Comparison of ENCODE assay signal across 9 mouse cellular contexts in genomic region chr15:77810416-77811098, GRCm38 (mm10). TPM values are rescaled to one million over a fixed set of nuclear protein-coding genes. Genes with fewer than 3 reads are reported as not detected.
DNase-seq lines count a peak whose midpoint lies in the region; ATAC-seq and TF ChIP-seq lines count a peak whose summit lies in the region.
"Had no signal": no experiment of that assay in that cellular context is flagged by ENCODE, and none has a peak within 500 bp of the region (broad histone marks: within the 10 kb centered on the region; RNA-seq: fewer than 3 reads in every experiment).

No protein-coding gene starts in this region.

- ATAC-seq in megakaryocyte, adult 5-6 weeks (ENCODE audit: poor library complexity, severe bottlenecking) = no peak
- ATAC-seq in liver, embryonic 12.5 days = no peak
- no peak for ATAC-seq in megakaryocyte progenitor cell, adult 5-6 weeks (replicated peaks; ENCODE audit: poor library complexity)
- ATAC-seq: activated CD4-positive, CD25-positive, alpha-beta regulatory T cell, adult 4 months had no signal

- no peaks in the 10 kb centered on the region for H3K27me3 ChIP-seq in megakaryocyte, embryonic 14.5 days (replicated peaks)
- no peaks in the 10 kb centered on the region for H3K27me3 ChIP-seq in limb, embryonic 10.5 days (ENCODE audit: low read depth, poor library complexity, severe bottlenecking)
- no peaks in the 10 kb centered on the region for H3K27me3 ChIP-seq in splenic B cell, adult 2 months (ENCODE audit: control insufficient read depth, insufficient read depth, low read length, poor library complexity, severe bottlenecking)
- H3K27me3 ChIP-seq in liver, embryonic 12.5 days (replicated peaks) = no peaks in the 10 kb centered on the region

- H3K9me3 ChIP-seq in megakaryocyte, embryonic 14.5 days = no peaks in the 10 kb centered on the region
- H3K9me3 ChIP-seq in limb, embryonic 10.5 days (replicated peaks) = no peaks in the 10 kb centered on the region
- no peaks in the 10 kb centered on the region for H3K9me3 ChIP-seq in liver, embryonic 12.5 days (replicated peaks)

- peak overlapping the region; percentile 91 for H3K27ac ChIP-seq in gastrocnemius, adult 2 months
- H3K27ac ChIP-seq in limb, embryonic 10.5 days = peak overlapping the region; percentile 28; the same call in 1 of the 2 replicates
- H3K27ac ChIP-seq in liver, embryonic 12.5 days = no peak overlapping the region

- no peak overlapping the region for H3K9ac ChIP-seq in liver, embryonic 12.5 days

- no peak for DNase-seq in gastrocnemius, adult 2 months
- no peak for DNase-seq in gastrocnemius, adult 18-20 months (ENCODE audit: low spot score)
- DNase-seq in limb, embryonic 10.5 days (ENCODE audit: low spot score) = no peak
- peak; percentile 47 for DNase-seq in splenic B cell, adult 2 months (ENCODE audit: low read depth, low spot score)

- WGBS in limb, embryonic 10.5 days = 88% methylated on average over 17 of the region's 17 CpGs
- 85% methylated on average over 17 of the region's 17 CpGs for WGBS in liver, embryonic 12.5 days (ENCODE audit: insufficient replicate concordance)

- no peak overlapping the region for H3K4me3 ChIP-seq in gastrocnemius, adult 2 months
- H3K4me3 ChIP-seq in megakaryocyte, embryonic 14.5 days (replicated peaks) = peak overlapping the region; percentile 83
- no peak overlapping the region for H3K4me3 ChIP-seq in limb, embryonic 10.5 days
- H3K4me3 ChIP-seq in liver, embryonic 12.5 days = no peak overlapping the region

- H3K4me1 ChIP-seq in megakaryocyte, embryonic 14.5 days = peaks cover 100% of the 10 kb centered on the region
- peaks cover 29% of the 10 kb centered on the region for H3K4me1 ChIP-seq in limb, embryonic 10.5 days
- peaks cover 43% of the 10 kb centered on the region for H3K4me1 ChIP-seq in liver, embryonic 12.5 days

- peaks cover 100% of the 10 kb centered on the region for H3K36me3 ChIP-seq in megakaryocyte, embryonic 14.5 days (replicated peaks; ENCODE audit: low read length)
- H3K36me3 ChIP-seq in limb, embryonic 10.5 days = peaks cover 74% of the 10 kb centered on the region
- H3K36me3 ChIP-seq in splenic B cell, adult 2 months (ENCODE audit: control insufficient read depth, insufficient read depth, low read length, poor library complexity, severe bottlenecking) = peaks cover 32% of the 10 kb centered on the region
- peaks cover 80% of the 10 kb centered on the region for H3K36me3 ChIP-seq in liver, embryonic 12.5 days

- TF ChIP-seq CTCF in gastrocnemius, adult 2 months (IDR thresholded peaks at IDR 0.05) = no peak

- intact Hi-C loops in gastrocnemius, adult 2 months (cut with DNase I) = no loop called here

- no peak overlapping the region for H3K4me2 ChIP-seq in liver, embryonic 12.5 days

RNA-seq across cellular contexts. Expression of gene Myh9, which starts 31.4 kb away (rescaled TPM):
- 10 to 100 TPM; 37.4 to 57.4 TPM for total RNA-seq in gastrocnemius, adult 2 months (2021)
- 10 to 100 TPM; 42.8 to 63.0 TPM for total RNA-seq in gastrocnemius, adult 18-20 months (2021)
- 1,439 and 1,641 TPM in 2 replicates for polyA plus RNA-seq in megakaryocyte, embryonic 14.5 days (2012; ENCODE audit: insufficient read depth, low replicate concordance)
- total RNA-seq in megakaryocyte, adult 5-6 weeks (2015) = 464 and 549 TPM in 2 replicates
- total RNA-seq in megakaryocyte, adult 5-6 weeks (2017) = 759 and 878 TPM in 2 replicates
- polyA plus RNA-seq in limb, embryonic 10.5 days (2016; fragmentation: Nextera tagmentation; extraction: Ambion mirVana) = 30.6 and 39.2 TPM in 2 replicates
- polyA plus RNA-seq in liver, embryonic 12.5 days (2016; fragmentation: Nextera tagmentation; extraction: Ambion mirVana) = 32.5 and 34.2 TPM in 2 replicates
- 167 and 191 TPM in 2 replicates for total RNA-seq in megakaryocyte progenitor cell, adult 5-6 weeks (2015)
- 238 and 338 TPM in 2 replicates for total RNA-seq in megakaryocyte progenitor cell, adult 5-6 weeks (2017)

RNA-seq across cellular contexts. Expression of gene Apol8, which starts 53.8 kb away (rescaled TPM):
- total RNA-seq in gastrocnemius, adult 2 months (2021) = under 1 TPM; 0.08 to 0.31 TPM
- total RNA-seq in gastrocnemius, adult 18-20 months (2021) = under 1 TPM; 0.07 to 0.73 TPM
- 0.82 and 2.7 TPM in 2 replicates for polyA plus RNA-seq in megakaryocyte, embryonic 14.5 days (2012; ENCODE audit: insufficient read depth, low replicate concordance)
- total RNA-seq in megakaryocyte, adult 5-6 weeks (2015) = 0.16 and 1.3 TPM in 2 replicates
- 0.16 and 0.26 TPM in 2 replicates for total RNA-seq in megakaryocyte, adult 5-6 weeks (2017)
- polyA plus RNA-seq in limb, embryonic 10.5 days (2016; fragmentation: Nextera tagmentation; extraction: Ambion mirVana) = 0.20 TPM in 1 of 2 replicates, not detected in the other
- polyA plus RNA-seq in liver, embryonic 12.5 days (2016; fragmentation: Nextera tagmentation; extraction: Ambion mirVana) = 25.8 and 26.7 TPM in 2 replicates
- 0.05 and 1.8 TPM in 2 replicates for total RNA-seq in megakaryocyte progenitor cell, adult 5-6 weeks (2015)
- total RNA-seq in megakaryocyte progenitor cell, adult 5-6 weeks (2017) = 0.14 and 0.50 TPM in 2 replicates
- polyA plus RNA-seq: activated CD4-positive, CD25-positive, alpha-beta regulatory T cell, adult 4 months had no signal
